Mouse (Mus musculus) cerebellum, adult 2 months (tissue): ENCODE measurements around the gene Cradd.

Experiments
- CTCF ChIP-seq: fragments of 200-500 bp; IDR thresholded peaks from 2 replicates; pipeline ENCODE4 v1.5.1; 2011; ENCODE audit warnings: low read depth, mild to moderate bottlenecking, control low read depth, low read length, moderate library complexity, borderline replicate concordance; ENCODE audit not compliant: insufficient read depth
- POLR2A ChIP-seq: fragments of 200-500 bp; IDR thresholded peaks from 2 replicates; pipeline ENCODE4 v1.6.1; 2011; ENCODE audit warnings: low read length, control low read depth, borderline replicate concordance; ENCODE audit not compliant: insufficient read depth

- TF ChIP-seq CTCF (no peak), POLR2A (no peak)
Observed at GRCm38 (mm10) chr10:95309412-95310322, 14.3 kb downstream of the Cradd start.
